Mouse (Mus musculus) urinary bladder, adult 2 months (tissue): ENCODE measurements around the gene Rnaseh1. TPM values are rescaled to one million over a fixed set of nuclear protein-coding genes. Genes with fewer than 3 reads are reported as not detected.
A peak's percentile ranks its signal among the peaks of the same experiment; 100 is the strongest.

Experiments used
- DNase-seq: peaks from one replicate; pipeline ENCODE4 v3.0.0; 2022; ENCODE audit warnings: low spot score
- polyA plus RNA-seq: library from polyadenylated mRNA; depleted of rRNA; stranded (reverse); fragments of >200 nt; gene quantifications from 2 replicates; pipeline ENCODE4 v1.2.3, GENCODE M21; 2012; rRNA removed

The Rnaseh1 gene
- polyA plus RNA-seq, result 16.9 and 25.3 TPM in 2 replicates

- peak; percentile 82 for DNase-seq
Measured at GRCm38 (mm10) chr12:28649141-28650110, at the start of gene Rnaseh1. Rnaseh1 (plus strand) TSS chr12:28649602.

GRCm38 (mm10) chr12:28602259-28602658, 47.1 kb upstream of the Rnaseh1 start:
- no peak for DNase-seq

DNA sequence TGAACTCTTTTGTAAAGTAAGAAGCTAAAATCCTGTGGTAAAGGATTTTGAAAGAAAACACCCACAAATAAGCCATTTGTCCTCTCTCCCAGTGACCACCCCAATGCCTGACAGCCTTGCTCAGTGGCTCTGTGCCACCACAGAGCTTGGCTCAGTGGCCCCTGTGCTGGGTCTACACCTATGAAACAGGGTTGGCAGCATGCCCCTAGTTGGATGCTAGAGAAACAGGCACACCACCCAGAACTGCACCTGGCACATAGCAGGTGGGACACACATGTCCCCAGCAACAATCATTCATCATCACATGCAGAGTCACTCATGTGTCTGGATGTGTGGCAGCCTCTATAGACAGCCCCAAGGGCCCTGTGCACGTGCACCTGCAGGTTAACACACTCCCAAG, 45.9 kb upstream of the Rnaseh1 start:
- DNase-seq, result no peak

DNA sequence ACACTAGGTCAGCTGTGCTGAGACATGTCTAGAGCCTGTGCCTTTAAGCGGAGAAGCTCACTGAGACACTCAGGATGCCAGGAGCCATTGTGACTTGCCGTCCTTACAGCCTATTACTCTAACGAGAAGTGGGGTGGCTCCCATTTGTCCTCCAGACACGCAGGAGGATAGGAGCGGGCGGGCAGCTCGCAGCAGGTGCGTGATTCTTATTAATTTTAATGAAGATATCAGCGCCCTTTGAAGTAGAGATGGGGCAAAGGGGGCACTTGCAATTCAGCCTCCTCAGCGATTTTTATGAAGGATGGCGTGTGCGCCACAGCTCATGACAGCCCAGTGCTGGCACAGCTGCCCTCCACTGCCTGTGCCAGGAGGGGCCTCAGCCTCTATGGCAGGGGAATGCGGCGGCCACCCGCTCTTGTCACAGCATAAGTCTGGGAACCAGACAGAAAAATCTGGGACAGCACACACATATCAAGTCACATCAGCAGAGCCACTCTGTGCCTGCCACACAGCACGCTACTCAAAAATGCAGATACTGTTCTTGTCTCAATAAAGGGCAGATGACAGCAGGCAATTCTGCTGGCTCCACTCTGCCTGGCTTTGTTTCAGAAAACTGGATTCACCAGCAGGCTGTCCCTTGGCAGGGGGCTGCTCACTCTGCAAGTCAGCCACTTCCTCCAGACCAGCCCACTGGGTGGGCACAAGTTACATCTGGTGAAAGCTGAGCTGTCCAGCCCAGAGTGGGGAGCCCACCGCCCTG, 41.7 kb upstream of the Rnaseh1 start:
- DNase-seq, result no peak

DNA sequence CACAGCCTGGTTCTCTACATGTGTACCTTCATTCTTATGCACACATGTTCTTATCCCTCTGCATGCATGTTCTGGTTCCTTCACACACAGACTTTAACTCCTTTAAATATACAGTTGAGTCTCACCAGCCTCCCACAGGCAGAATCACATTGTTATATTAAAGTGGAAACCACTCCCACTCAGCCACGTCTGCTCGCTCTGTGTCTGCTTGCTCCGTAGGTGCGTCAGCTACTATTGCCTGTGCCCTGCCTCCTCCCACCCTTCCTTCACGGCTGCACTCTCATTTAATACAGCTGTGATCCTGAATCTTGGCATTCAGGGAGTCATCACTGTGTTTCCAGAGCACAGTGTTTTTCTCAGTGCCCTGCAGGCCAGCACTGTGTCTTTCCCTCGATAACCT, 37.0 kb upstream of the Rnaseh1 start:
- no peak for DNase-seq

DNA sequence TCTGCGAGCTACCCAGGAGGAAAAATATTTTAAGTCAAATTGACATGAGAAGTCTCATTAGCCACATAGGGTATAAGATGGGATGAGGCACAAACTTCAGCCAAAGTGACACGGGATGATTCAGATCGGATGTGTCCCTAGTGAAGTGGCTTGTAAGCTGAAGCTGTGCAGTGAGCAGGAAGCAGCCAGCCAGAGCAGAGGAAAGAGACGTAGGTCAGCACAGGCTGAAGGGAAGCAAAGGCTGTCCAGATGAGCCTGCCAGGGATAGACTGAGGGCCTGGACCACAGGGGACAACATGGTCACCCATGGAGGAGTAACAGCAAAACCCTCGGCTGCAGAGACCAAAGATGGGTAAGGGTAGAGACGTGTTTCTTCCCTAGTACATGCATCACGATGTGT, 35.0 kb upstream of the Rnaseh1 start:
- DNase-seq, result no peak

GRCm38 (mm10) chr12:28617297-28617696, 32.1 kb upstream of the Rnaseh1 start:
- no peak for DNase-seq

GRCm38 (mm10) chr12:28621451-28622166, 27.8 kb upstream of the Rnaseh1 start:
- no peak for DNase-seq

DNA sequence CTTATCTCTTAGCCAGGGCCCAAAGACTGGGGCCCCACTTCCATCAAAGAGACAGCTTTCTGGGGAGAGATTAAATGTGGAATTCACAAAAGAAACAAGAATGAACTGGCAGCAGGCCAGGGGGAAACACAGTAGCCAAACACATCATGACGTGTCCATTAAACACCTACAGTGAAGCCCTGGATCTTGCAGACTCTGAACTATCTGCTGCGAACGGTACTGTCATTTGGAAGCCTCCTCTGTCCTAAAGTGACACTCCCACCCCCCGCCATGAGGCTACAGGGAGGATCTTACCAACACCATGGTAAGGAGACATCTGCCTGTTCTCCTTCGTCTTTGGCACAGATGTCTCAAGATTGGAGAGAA, 27.3 kb upstream of the Rnaseh1 start:
- DNase-seq, result no peak

- DNase-seq, result no peak
Measured at GRCm38 (mm10) chr12:28622641-28623040, 26.8 kb upstream of the Rnaseh1 start.

DNA sequence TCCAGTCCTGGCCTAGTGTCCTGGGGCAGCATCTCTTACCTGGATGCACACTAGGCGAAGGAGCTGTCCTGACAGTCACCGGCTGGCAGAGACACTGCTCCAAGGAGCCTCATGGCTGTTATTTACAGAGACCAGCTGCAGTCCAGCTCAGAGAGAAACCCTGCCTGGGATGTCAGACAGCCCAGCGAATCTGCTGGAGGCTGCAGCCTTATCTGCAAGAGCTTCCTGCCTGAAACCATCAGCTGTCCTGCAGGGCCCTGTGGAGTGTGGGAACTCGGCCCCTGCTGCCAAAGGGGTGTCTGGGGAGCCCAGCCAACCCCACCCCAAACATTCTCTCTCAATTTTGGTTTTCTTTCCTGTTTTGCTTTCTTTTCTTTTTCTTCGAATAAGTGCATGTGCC, 26.2 kb upstream of the Rnaseh1 start, which contains the start of gene Colec11:
TSS of gene Colec11 (minus strand) at position 183 of the 400 bp plus-strand sequence.
- DNase-seq, result no peak

GRCm38 (mm10) chr12:28624251-28624650, 25.2 kb upstream of the Rnaseh1 start:
- no peak for DNase-seq

DNA sequence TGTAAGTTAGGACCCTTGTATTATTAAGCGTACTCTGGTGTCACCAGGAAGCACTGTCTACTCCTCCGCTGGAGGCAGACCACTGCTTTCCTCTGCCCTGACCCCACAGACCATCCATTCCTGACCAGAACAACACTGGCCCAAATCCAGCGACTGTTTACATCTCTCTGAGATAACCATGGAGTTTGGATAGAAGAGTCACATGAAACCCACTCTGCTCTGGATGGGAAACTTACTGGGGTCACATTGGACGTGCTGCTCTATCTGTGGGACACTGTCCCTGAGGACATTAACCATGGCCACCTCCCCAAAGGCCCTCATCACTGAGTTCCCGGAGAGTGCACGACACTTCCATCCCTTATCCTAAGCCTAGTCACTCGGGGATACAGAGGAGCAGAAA, 24.0 kb upstream of the Rnaseh1 start:
- no peak for DNase-seq

- no peak for DNase-seq
Measured at GRCm38 (mm10) chr12:28627092-28627491, 22.3 kb upstream of the Rnaseh1 start.

DNA sequence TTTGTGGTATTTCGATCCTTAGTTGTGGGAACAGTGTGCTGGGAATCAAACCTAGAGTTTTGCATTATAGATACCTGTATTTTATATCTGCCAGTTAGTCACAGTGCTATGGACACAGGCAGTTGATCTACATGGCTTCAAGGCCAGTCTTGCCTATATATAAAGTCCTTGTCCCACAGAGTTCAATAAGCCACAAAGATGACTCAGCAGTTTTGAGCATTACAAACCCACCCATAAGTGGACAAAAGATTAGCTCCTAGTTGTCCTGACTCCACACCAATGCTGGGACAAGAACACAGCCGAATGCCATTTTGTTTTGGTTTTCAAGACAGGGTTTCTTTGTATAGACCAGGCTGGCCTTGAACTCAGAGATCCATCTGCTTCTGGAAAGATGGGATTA, 21.0 kb upstream of the Rnaseh1 start:
- DNase-seq, result no peak

DNA sequence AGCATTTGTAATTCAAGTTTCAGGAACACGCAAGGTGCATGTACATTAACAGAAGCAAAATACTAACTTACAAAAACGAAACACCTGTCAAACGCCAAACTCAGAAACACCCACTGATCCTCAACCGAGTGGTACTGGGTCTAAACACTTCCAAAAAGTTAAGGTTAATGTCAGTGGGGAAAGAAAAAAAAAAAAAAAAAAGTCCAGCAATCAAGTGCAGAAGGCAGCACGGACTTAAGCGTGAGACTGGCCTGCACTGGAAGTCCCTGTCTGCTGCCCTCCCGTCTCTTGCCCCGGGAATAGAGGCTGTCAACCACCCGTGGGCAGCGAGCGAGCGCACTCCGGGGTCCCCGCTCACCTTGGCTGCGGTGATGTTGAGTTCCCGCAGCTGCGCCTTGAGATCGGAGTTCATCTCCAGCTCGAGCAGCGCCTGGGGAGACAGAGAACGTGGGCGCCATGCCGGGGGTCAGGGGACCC, 14.3 kb upstream of the Rnaseh1 start:
- no peak for DNase-seq

GRCm38 (mm10) chr12:28635535-28636476, 13.6 kb upstream of the Rnaseh1 start, which contains the start of gene Rps7:
Rps7 (minus strand) TSS chr12:28635953.
- DNase-seq, result peak; percentile 83

DNA sequence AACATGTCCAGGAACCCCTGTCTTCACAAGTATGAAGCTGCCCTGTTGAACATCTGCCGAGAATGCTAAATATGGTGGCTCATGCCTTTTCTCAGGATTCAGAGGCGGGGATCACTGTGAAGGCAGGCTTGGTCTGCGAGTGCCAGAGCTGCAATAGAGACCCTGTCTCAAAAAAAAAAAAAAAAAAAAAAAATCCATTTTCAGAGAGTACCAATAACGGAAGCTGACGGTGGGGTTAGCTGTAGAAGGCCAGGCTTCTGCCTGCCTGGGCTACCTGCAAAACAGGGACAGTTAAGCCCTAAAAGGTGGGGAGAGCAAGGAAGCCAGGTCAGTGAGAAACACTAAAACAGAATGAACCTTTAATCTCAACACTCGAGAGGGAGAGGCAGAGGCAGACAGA, 12.9 kb upstream of the Rnaseh1 start:
- no peak for DNase-seq

DNA sequence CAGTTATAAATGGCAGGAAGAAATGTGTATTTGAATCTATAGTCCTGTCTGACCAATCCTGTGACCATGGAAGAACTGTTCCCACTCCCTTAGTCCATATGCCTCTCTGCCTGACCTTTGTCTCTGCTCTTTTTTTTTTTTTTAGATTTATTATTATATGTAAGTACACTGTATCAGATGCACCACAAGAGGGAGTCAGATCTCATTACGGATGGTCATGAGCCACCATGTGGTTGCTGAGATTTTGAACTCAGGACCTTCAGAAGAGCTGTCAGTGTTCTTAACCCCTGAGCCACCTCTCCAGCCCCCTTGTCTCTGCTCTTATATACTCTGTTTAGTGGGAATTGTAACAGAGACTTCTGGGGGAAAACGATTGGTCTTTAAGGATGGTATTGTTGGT, 10.6 kb upstream of the Rnaseh1 start:
- DNase-seq, result no peak

- DNase-seq, result no peak
Measured at GRCm38 (mm10) chr12:28662628-28663027, 13.2 kb downstream of the Rnaseh1 start.

GRCm38 (mm10) chr12:28666734-28667133, 17.3 kb downstream of the Rnaseh1 start:
- no peak for DNase-seq
